Mouse (Mus musculus): ENCODE results near the gene Gsta3. TPM values are rescaled to one million over a fixed set of nuclear protein-coding genes. Genes with fewer than 3 reads are reported as not detected.

Gene Gsta3
- total and polyA plus RNA-seq, 2 experiments from 2014 or later = 0.31 to 0.74 TPM

DNA sequence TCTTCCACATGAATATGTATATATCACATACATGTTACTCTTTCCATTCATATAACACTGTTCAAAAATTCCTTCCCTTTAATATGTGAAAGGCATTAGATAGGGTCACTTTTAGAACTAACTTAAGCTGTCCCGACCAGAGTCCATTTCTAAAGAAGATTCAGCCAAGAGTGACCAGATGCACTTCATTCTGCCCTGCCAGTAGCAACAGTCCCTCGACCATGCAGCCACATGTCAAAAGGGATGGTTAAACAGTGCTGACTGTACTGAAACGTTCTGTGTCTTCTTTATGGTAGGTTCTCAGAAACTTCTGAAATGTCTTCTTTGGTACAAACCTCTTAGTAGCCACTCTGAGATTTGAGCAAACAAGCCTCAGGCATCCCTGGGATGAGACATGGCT is 61.3 kb downstream of the Gsta3 start:
- Histone ChIP-seq H3K4me1 (ENCODE audit: insufficient read depth, low read length) (no peaks in the 10 kb centered on the region), H3K36me3 (ENCODE audit: insufficient read depth, low read length) (no peaks in the 10 kb centered on the region), H3K4me2 (ENCODE audit: low read depth, low read length) (no peak overlapping the region), H3K4me3 (ENCODE audit: low read length) (no peak overlapping the region), H3K27me3 (ENCODE audit: insufficient read depth, low read length) (no peaks in the 10 kb centered on the region), H3K9me3 (ENCODE audit: low read length) (no peaks in the 10 kb centered on the region), H3K9ac (replicated peaks; ENCODE audit: low read length) (no peak overlapping the region), H3K27ac (no peak overlapping the region)
- no peak for ATAC-seq
- no peak for DNase-seq (ENCODE audit: low spot score)
- WGBS = 84% methylated on average over 3 of the region's 3 CpGs
- no peak for TF ChIP-seq CTCF (IDR thresholded peaks at IDR 0.05; ENCODE audit: low read depth)

DNA sequence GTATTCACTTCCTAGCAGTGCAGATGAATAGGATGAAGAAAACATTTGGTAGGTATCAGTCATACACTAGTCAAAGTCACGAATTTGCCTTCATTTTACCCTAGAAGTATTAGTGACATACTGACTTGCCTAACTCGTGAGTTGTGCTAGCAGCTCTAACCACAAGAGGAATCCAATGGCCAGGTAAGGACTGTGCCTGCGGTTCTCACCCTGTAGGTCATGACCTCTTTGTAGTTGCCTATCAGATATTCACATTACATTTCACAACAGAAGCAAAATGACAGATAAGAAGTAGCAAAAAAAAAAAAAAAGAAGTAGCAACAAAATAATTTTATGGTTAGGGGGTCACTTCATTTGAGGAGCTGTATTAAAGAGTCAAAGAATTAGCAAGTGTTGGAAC is 63.8 kb downstream of the Gsta3 start:
- ATAC-seq (no peak), DNase-seq (ENCODE audit: low spot score) (no peak)
- Histone ChIP-seq H3K27ac (no peak overlapping the region), H3K9ac (replicated peaks; ENCODE audit: low read length) (no peak overlapping the region), H3K9me3 (ENCODE audit: low read length) (no peaks in the 10 kb centered on the region), H3K4me3 (ENCODE audit: low read length) (no peak overlapping the region), H3K4me2 (ENCODE audit: low read depth, low read length) (no peak overlapping the region), H3K27me3 (ENCODE audit: insufficient read depth, low read length) (no peaks in the 10 kb centered on the region), H3K4me1 (ENCODE audit: insufficient read depth, low read length) (no peaks in the 10 kb centered on the region), H3K36me3 (ENCODE audit: insufficient read depth, low read length) (no peaks in the 10 kb centered on the region)
- WGBS = 84% methylated on average over 3 of the region's 3 CpGs
- TF ChIP-seq CTCF (IDR thresholded peaks at IDR 0.05; ENCODE audit: low read depth) = no peak

DNA sequence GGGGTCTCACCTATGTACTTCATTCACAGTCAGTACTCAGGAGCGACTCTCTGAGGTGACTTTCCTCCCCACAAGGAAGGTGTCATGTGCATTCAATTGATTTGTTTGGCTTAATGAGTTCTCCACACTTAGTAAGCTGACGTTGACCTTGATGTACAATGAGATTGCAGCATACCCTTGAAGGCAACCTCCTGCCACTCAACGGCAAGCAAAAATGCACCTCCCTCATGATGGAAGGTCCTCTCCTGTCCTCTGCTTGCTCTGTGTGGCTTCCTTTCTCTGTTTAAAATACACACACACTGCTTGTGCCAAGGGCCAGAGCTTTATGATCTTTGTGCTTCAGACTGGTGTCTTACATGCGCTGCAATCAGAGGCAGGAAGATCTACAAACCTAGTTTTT is 64.3 kb downstream of the Gsta3 start:
- Histone ChIP-seq H3K4me1 (ENCODE audit: insufficient read depth, low read length) (no peaks in the 10 kb centered on the region), H3K4me3 (ENCODE audit: low read length) (no peak overlapping the region), H3K9ac (replicated peaks; ENCODE audit: low read length) (no peak overlapping the region), H3K27ac (no peak overlapping the region), H3K27me3 (ENCODE audit: insufficient read depth, low read length) (no peaks in the 10 kb centered on the region), H3K9me3 (ENCODE audit: low read length) (no peaks in the 10 kb centered on the region), H3K4me2 (ENCODE audit: low read depth, low read length) (no peak overlapping the region), H3K36me3 (ENCODE audit: insufficient read depth, low read length) (no peaks in the 10 kb centered on the region)
- ATAC-seq (no peak), DNase-seq (ENCODE audit: low spot score) (no peak)
- TF ChIP-seq CTCF (IDR thresholded peaks at IDR 0.05; ENCODE audit: low read depth) = no peak
- 90% methylated on average over 4 of the region's 4 CpGs for WGBS

DNA sequence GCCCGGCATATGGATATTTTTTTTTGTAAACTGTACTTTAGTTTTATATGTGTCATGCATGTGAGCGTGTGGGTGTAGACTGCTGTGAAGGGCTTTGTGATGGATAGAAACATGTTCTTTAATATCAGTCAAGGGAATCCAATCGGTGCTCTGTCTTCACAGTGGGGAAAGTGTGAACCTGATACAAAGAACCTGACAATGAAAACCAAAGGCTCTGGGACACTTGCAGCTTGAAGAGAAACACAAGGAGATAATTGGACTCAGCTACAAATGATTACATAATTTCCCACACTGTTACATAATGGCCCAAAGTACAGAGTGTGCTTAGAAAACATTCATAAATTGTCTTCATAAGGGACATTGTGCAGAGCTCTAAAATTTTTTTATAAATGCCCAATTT is 65.1 kb downstream of the Gsta3 start:
- no peaks in the 10 kb centered on the region for H3K36me3 ChIP-seq (ENCODE audit: insufficient read depth, low read length)
- no peak overlapping the region for H3K4me3 ChIP-seq (ENCODE audit: low read length)
- ATAC-seq (no peak), DNase-seq (ENCODE audit: low spot score) (no peak)
- no peaks in the 10 kb centered on the region for H3K9me3 ChIP-seq (ENCODE audit: low read length)
- no peak overlapping the region for H3K27ac ChIP-seq
- H3K27me3 ChIP-seq (ENCODE audit: insufficient read depth, low read length) = no peaks in the 10 kb centered on the region
- H3K9ac ChIP-seq (replicated peaks; ENCODE audit: low read length) = no peak overlapping the region
- no peak for TF ChIP-seq CTCF (IDR thresholded peaks at IDR 0.05; ENCODE audit: low read depth)
- WGBS = 86% methylated on average over 3 of the region's 3 CpGs
- H3K4me2 ChIP-seq (ENCODE audit: low read depth, low read length) = no peak overlapping the region
- H3K4me1 ChIP-seq (ENCODE audit: insufficient read depth, low read length) = no peaks in the 10 kb centered on the region

DNA sequence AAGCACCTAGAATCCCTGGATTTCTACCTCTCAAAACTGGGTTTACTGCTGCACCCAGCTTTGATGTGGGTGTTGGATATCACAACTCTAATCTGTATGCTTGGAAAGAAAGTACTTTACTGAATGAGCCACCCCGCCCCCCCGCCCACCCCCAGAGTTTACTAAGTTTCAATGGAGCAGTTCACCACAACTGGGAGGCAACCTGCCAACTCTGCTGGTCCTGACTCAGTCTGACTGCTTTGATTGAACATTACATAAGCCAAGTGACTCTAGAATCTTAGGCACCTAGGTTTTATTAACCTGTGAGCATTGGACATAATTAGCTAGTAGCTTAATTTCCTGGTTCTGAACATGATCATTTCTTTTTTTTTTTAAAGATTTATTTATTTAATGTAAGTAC is 73.9 kb downstream of the Gsta3 start:
- ATAC-seq (no peak), DNase-seq (ENCODE audit: low spot score) (no peak)
- H3K4me2 ChIP-seq (ENCODE audit: low read depth, low read length) = no peak overlapping the region
- H3K9ac ChIP-seq (replicated peaks; ENCODE audit: low read length) = no peak overlapping the region
- no peak overlapping the region for H3K4me3 ChIP-seq (ENCODE audit: low read length)
- TF ChIP-seq CTCF (IDR thresholded peaks at IDR 0.05; ENCODE audit: low read depth) = no peak
- no peaks in the 10 kb centered on the region for H3K4me1 ChIP-seq (ENCODE audit: insufficient read depth, low read length)
- 96% methylated on average over 2 of the region's 2 CpGs for WGBS
- no peak overlapping the region for H3K27ac ChIP-seq
- no peaks in the 10 kb centered on the region for H3K9me3 ChIP-seq (ENCODE audit: low read length)
- no peaks in the 10 kb centered on the region for H3K27me3 ChIP-seq (ENCODE audit: insufficient read depth, low read length)
- H3K36me3 ChIP-seq (ENCODE audit: insufficient read depth, low read length) = no peaks in the 10 kb centered on the region

Other genes with a start within 250 kb of the Gsta3 start
- 1.5 and 1.6 TPM in 2 replicates for gene Tram2, start 161.4 kb upstream of the Gsta3 start, total RNA-seq (2014; rRNA removed)
- 1.7 and 1.9 TPM in 2 replicates for gene Tram2, start 161.4 kb upstream of the Gsta3 start, polyA plus RNA-seq (2015; fragmentation: Nextera tagmentation; extraction: Ambion mirVana)
- 16.9 and 18.7 TPM in 2 replicates for gene Tmem14a, start 22.0 kb upstream of the Gsta3 start, total RNA-seq (2014; rRNA removed)
- 26.5 and 27.8 TPM in 2 replicates for gene Tmem14a, start 22.0 kb upstream of the Gsta3 start, polyA plus RNA-seq (2015; fragmentation: Nextera tagmentation; extraction: Ambion mirVana)
- not detected in 2 replicates for gene Khdc1a, start 109.1 kb downstream of the Gsta3 start, total RNA-seq (2014; rRNA removed)
- not detected in 2 replicates for gene Khdc1a, start 109.1 kb downstream of the Gsta3 start, polyA plus RNA-seq (2015; fragmentation: Nextera tagmentation; extraction: Ambion mirVana)
- gene Khdc1c, start 127.7 kb downstream of the Gsta3 start, total RNA-seq (2014; rRNA removed) = not detected in 2 replicates
- gene Khdc1c, start 127.7 kb downstream of the Gsta3 start, polyA plus RNA-seq (2015; fragmentation: Nextera tagmentation; extraction: Ambion mirVana) = not detected in 2 replicates
- not detected in 2 replicates for gene Khdc1b, start 143.0 kb downstream of the Gsta3 start, total RNA-seq (2014; rRNA removed)
- 0.10 TPM in 1 of 2 replicates, not detected in the other for gene Khdc1b, start 143.0 kb downstream of the Gsta3 start, polyA plus RNA-seq (2015; fragmentation: Nextera tagmentation; extraction: Ambion mirVana)

All from hindbrain, postnatal 0 days (tissue).